In genomic region chr4:108347111-108347510, GRCm38 (mm10) we compare ENCODE assay signal across 11 mouse cellular contexts. TPM values are rescaled to one million over a fixed set of nuclear protein-coding genes. Genes with fewer than 3 reads are reported as not detected.
A peak's percentile ranks its signal among the peaks of the same experiment; 100 is the strongest.
DNase-seq lines count a peak whose midpoint lies in the region; ATAC-seq lines count a peak whose summit lies in the region.
"Had no signal": no experiment of that assay in that cellular context is flagged by ENCODE, and none has a peak within 500 bp of the region (broad histone marks: within the 10 kb centered on the region; RNA-seq: fewer than 3 reads in every experiment).

No protein-coding gene starts in this region.

- DNase-seq in adrenal gland, postnatal 14 days: peak; percentile 52
- no peak for DNase-seq in adrenal gland, adult 18-20 months (ENCODE audit: low spot score in 2 of 2)
- peak; percentile 92 for DNase-seq in 416B (ENCODE audit: low read depth)
- DNase-seq in lung, postnatal 25 days (ENCODE audit: low spot score): peak; percentile 34
- no peak for DNase-seq in right cerebral cortex, adult 18-20 months
- DNase-seq in frontal cortex, adult 2 months (ENCODE audit: extremely low spot score in 1 of 2, low spot score in 1 of 2): no peak
- no peak for DNase-seq in kidney, adult 11 months
- DNase-seq: adrenal gland, postnatal 25 days; liver, embryonic 13.5 days had no signal

- ATAC-seq in erythroid progenitor cell, adult 5-6 weeks (replicated peaks; ENCODE audit: low FRiP score, poor library complexity, severe bottlenecking): 0 out of 2 replicates have a peak, but pooled peaks have one; percentile 25
- ATAC-seq: forebrain, embryonic 15.5 days had no signal

RNA-seq across cellular contexts. Expression of gene Coa7, which starts 19.2 kb away (rescaled TPM):
- 60.8 and 61.3 TPM in 2 replicates for total RNA-seq in adrenal gland, postnatal 14 days (2021)
- total RNA-seq in adrenal gland, adult 18-20 months (2021): 10 to 100 TPM; 40.6 to 42.5 TPM
- total RNA-seq in erythroid progenitor cell, adult 5-6 weeks (2015; ENCODE audit: low replicate concordance): 2.5 TPM in 1 of 2 replicates, not detected in the other
- total RNA-seq in erythroid progenitor cell, adult 5-6 weeks (2017; ENCODE audit: low replicate concordance): 2.8 and 11.9 TPM in 2 replicates
- 14.4 and 16.9 TPM in 2 replicates for polyA plus RNA-seq in frontal cortex, adult 2 months (2012; rRNA removed)

RNA-seq across cellular contexts. Expression of gene Shisal2a, which starts 36.0 kb away (rescaled TPM):
- 4.2 and 5.5 TPM in 2 replicates for total RNA-seq in adrenal gland, postnatal 14 days (2021)
- 1 to 10 TPM; 3.2 to 7.0 TPM for total RNA-seq in adrenal gland, adult 18-20 months (2021)
- not detected in 2 replicates for total RNA-seq in erythroid progenitor cell, adult 5-6 weeks (2015; ENCODE audit: low replicate concordance)
- total RNA-seq in erythroid progenitor cell, adult 5-6 weeks (2017; ENCODE audit: low replicate concordance): not detected in 2 replicates
- polyA plus RNA-seq in frontal cortex, adult 2 months (2012; rRNA removed): 0.21 and 0.24 TPM in 2 replicates

RNA-seq across cellular contexts. Expression of gene Zyg11b, which starts 46.2 kb away (rescaled TPM):
- 32.6 and 34.2 TPM in 2 replicates for total RNA-seq in adrenal gland, postnatal 14 days (2021)
- 10 to 100 TPM; 28.8 to 43.9 TPM for total RNA-seq in adrenal gland, adult 18-20 months (2021)
- total RNA-seq in erythroid progenitor cell, adult 5-6 weeks (2015; ENCODE audit: low replicate concordance): 3.8 and 5.0 TPM in 2 replicates
- 2.0 and 4.5 TPM in 2 replicates for total RNA-seq in erythroid progenitor cell, adult 5-6 weeks (2017; ENCODE audit: low replicate concordance)
- polyA plus RNA-seq in frontal cortex, adult 2 months (2012; rRNA removed): 43.2 and 47.5 TPM in 2 replicates

RNA-seq across cellular contexts. Expression of gene Gpx7, which starts 59.6 kb away (rescaled TPM):
- total RNA-seq in adrenal gland, postnatal 14 days (2021): 13.6 and 13.9 TPM in 2 replicates
- 1 to 10 TPM; 4.3 TPM for total RNA-seq in adrenal gland, adult 18-20 months (2021)
- not detected in 2 replicates for total RNA-seq in erythroid progenitor cell, adult 5-6 weeks (2015; ENCODE audit: low replicate concordance)
- not detected in 2 replicates for total RNA-seq in erythroid progenitor cell, adult 5-6 weeks (2017; ENCODE audit: low replicate concordance)
- polyA plus RNA-seq in frontal cortex, adult 2 months (2012; rRNA removed): 8.7 and 9.5 TPM in 2 replicates

Comparison
In these comparisons a context has a peak if more than half of its experiments do, and no peak if none do; other contexts are left out.
1. DNase-seq: peak in adrenal gland, postnatal 14 days (single experiment), 416B (single experiment) and lung, postnatal 25 days (single experiment); none in adrenal gland, adult 18-20 months (0 of 2), right cerebral cortex, adult 18-20 months (single experiment), frontal cortex, adult 2 months (0 of 2) and kidney, adult 11 months (single experiment).